Mouse (Mus musculus) neural tube, embryonic 14.5 days (tissue): ENCODE results near the gene Me3. TPM values are rescaled to one million over a fixed set of nuclear protein-coding genes. Genes with fewer than 3 reads are reported as not detected.
A peak's percentile ranks its signal among the peaks of the same experiment; 100 is the strongest.

Experiments used
- ATAC-seq: fragments of 200-750 bp; cut with Nextera tagmentation; 2 replicates; pipeline ENCODE4 v1.8.0; 2017; ENCODE audit warnings: low read depth, mild to moderate bottlenecking, moderate TSS enrichment, moderate library complexity
- H3K27ac ChIP-seq: fragments of 300-500 bp; sonication (generic); 2 replicates; pipeline ENCODE4 v1.5.1; 2014; ENCODE audit warnings: low read depth, mild to moderate bottlenecking, control low read depth, low read length, moderate library complexity, mixed read lengths
- H3K27me3 ChIP-seq: fragments of 300-500 bp; sonication (generic); 2 replicates; pipeline ENCODE4 v1.6.1; 2014; ENCODE audit warnings: low read length; ENCODE audit not compliant: control insufficient read depth, insufficient read depth
- H3K36me3 ChIP-seq: fragments of 300-500 bp; sonication (generic); 2 replicates; pipeline ENCODE4 v1.6.1; 2014; ENCODE audit warnings: low read length, mixed read lengths; ENCODE audit not compliant: control insufficient read depth, insufficient read depth
- H3K4me1 ChIP-seq: fragments of 300-500 bp; sonication (generic); 2 replicates; pipeline ENCODE4 v1.6.1; 2014; ENCODE audit warnings: low read length; ENCODE audit not compliant: control insufficient read depth, insufficient read depth
- H3K4me2 ChIP-seq: fragments of 300-500 bp; sonication (generic); 2 replicates; pipeline ENCODE4 v1.6.1; 2014; ENCODE audit warnings: mild to moderate bottlenecking, low read depth, low read length, control low read depth
- H3K4me3 ChIP-seq: fragments of 300-500 bp; sonication (generic); 2 replicates; pipeline ENCODE4 v1.5.1; 2014; ENCODE audit warnings: low read depth, low read length, control low read depth, mixed read lengths
- H3K9ac ChIP-seq: fragments of 300-500 bp; sonication (generic); replicated peaks from 2 replicates; pipeline ENCODE4 v1.6.1; 2014; ENCODE audit warnings: low read depth, mild to moderate bottlenecking, control low read depth, low read length, mixed read lengths
- H3K9me3 ChIP-seq: fragments of 300-500 bp; sonication (generic); 2 replicates; pipeline ENCODE4 v1.6.1; 2016; ENCODE audit warnings: low read length; ENCODE audit not compliant: control insufficient read depth
- WGBS: fragments of 180-500 bp; shearing (Covaris S2); extraction: QIAGEN DNeasy Blood & Tissue Kit; methylation state at CpG from one replicate; pipeline ENCODE4 v1.1.7; 2014; 5-methylcytosine and 5-hydroxymethylcytosine counted together
- polyA plus RNA-seq: library from polyadenylated mRNA; unstranded; fragments of >200 nt; fragmentation: Nextera tagmentation; extraction: Ambion mirVana; gene quantifications from 2 replicates; pipeline ENCODE4 v1.2.1, GENCODE M21; 2014

The Me3 gene
- polyA plus RNA-seq, 1 experiment from 2014 or later, result 17.8 TPM

GRCm38 (mm10) chr7:89710776-89711175, 78.6 kb downstream of the Me3 start:
- no peak overlapping the region for H3K4me3 ChIP-seq
- no peak for ATAC-seq
- H3K4me2 ChIP-seq, result no peak overlapping the region
- no peak overlapping the region for H3K9ac ChIP-seq
- no peaks in the 10 kb centered on the region for H3K4me1 ChIP-seq
- H3K27me3 ChIP-seq, result no peaks in the 10 kb centered on the region
- no peaks in the 10 kb centered on the region for H3K9me3 ChIP-seq
- 66% methylated on average over 2 of the region's 2 CpGs for WGBS
- no peaks in the 10 kb centered on the region for H3K36me3 ChIP-seq
- no peak overlapping the region for H3K27ac ChIP-seq

- no peaks in the 10 kb centered on the region for H3K9me3 ChIP-seq
- H3K27ac ChIP-seq, result no peak overlapping the region
- no peak overlapping the region for H3K4me3 ChIP-seq
- ATAC-seq, result no peak
- no peaks in the 10 kb centered on the region for H3K27me3 ChIP-seq
- no peak overlapping the region for H3K9ac ChIP-seq
- H3K4me2 ChIP-seq, result no peak overlapping the region
- H3K4me1 ChIP-seq, result no peaks in the 10 kb centered on the region
- H3K36me3 ChIP-seq, result no peaks in the 10 kb centered on the region
These were observed 80.9 kb downstream of the Me3 start for GRCm38 (mm10) chr7:89713059-89713458.

- H3K27me3 ChIP-seq, result no peaks in the 10 kb centered on the region
- H3K36me3 ChIP-seq, result no peaks in the 10 kb centered on the region
- 87% methylated on average over 3 of the region's 3 CpGs for WGBS
- no peak overlapping the region for H3K4me2 ChIP-seq
- no peak overlapping the region for H3K9ac ChIP-seq
- no peaks in the 10 kb centered on the region for H3K9me3 ChIP-seq
- H3K4me1 ChIP-seq, result no peaks in the 10 kb centered on the region
- no peak overlapping the region for H3K4me3 ChIP-seq
- no peak overlapping the region for H3K27ac ChIP-seq
- no peak for ATAC-seq
These were observed 84.0 kb downstream of the Me3 start for GRCm38 (mm10) chr7:89716226-89716625.

GRCm38 (mm10) chr7:89717521-89717920, 85.3 kb downstream of the Me3 start:
- Histone ChIP-seq H3K9ac (no peak overlapping the region), H3K27ac (no peak overlapping the region), H3K9me3 (no peaks in the 10 kb centered on the region), H3K36me3 (no peaks in the 10 kb centered on the region), H3K4me1 (no peaks in the 10 kb centered on the region), H3K27me3 (no peaks in the 10 kb centered on the region), H3K4me3 (no peak overlapping the region), H3K4me2 (no peak overlapping the region)
- ATAC-seq, result no peak
- 70% methylated on average over 2 of the region's 2 CpGs for WGBS

GRCm38 (mm10) chr7:89718264-89718663, 86.1 kb downstream of the Me3 start:
- 80% methylated on average over 2 of the region's 2 CpGs for WGBS
- ATAC-seq, result no peak
- Histone ChIP-seq H3K27ac (no peak overlapping the region), H3K4me1 (no peaks in the 10 kb centered on the region), H3K9me3 (no peaks in the 10 kb centered on the region), H3K27me3 (no peaks in the 10 kb centered on the region), H3K9ac (no peak overlapping the region), H3K4me2 (no peak overlapping the region), H3K4me3 (no peak overlapping the region), H3K36me3 (no peaks in the 10 kb centered on the region)

- ATAC-seq, result no peak
These were observed 88.1 kb downstream of the Me3 start for GRCm38 (mm10) chr7:89720256-89720655.

GRCm38 (mm10) chr7:89726712-89727111, 94.5 kb downstream of the Me3 start:
- Histone ChIP-seq H3K4me3 (no peak overlapping the region), H3K27me3 (no peaks in the 10 kb centered on the region), H3K4me1 (no peaks in the 10 kb centered on the region), H3K9ac (no peak overlapping the region), H3K36me3 (no peaks in the 10 kb centered on the region), H3K4me2 (no peak overlapping the region), H3K9me3 (no peaks in the 10 kb centered on the region), H3K27ac (no peak overlapping the region)
- WGBS, result 82% methylated on average over 3 of the region's 3 CpGs
- no peak for ATAC-seq

More at GRCm38 (mm10) chr7:89720256-89720655, 88.1 kb downstream of the Me3 start:
- no peak overlapping the region for H3K4me3 ChIP-seq
- H3K27ac ChIP-seq, result no peak overlapping the region
- H3K4me2 ChIP-seq, result no peak overlapping the region
- no peaks in the 10 kb centered on the region for H3K36me3 ChIP-seq
- no peak overlapping the region for H3K9ac ChIP-seq
- H3K9me3 ChIP-seq, result no peaks in the 10 kb centered on the region
- 90% methylated on average over 2 of the region's 2 CpGs for WGBS
- no peaks in the 10 kb centered on the region for H3K4me1 ChIP-seq
- H3K27me3 ChIP-seq, result no peaks in the 10 kb centered on the region

- H3K4me1 ChIP-seq, result no peaks in the 10 kb centered on the region
- no peak overlapping the region for H3K9ac ChIP-seq
- ATAC-seq, result no peak; the same call in 1 of the 2 replicates
- no peaks in the 10 kb centered on the region for H3K9me3 ChIP-seq
- H3K27me3 ChIP-seq, result no peaks in the 10 kb centered on the region
- H3K4me3 ChIP-seq, result no peak overlapping the region
- 90% methylated on average over 1 of the region's 1 CpGs for WGBS
- no peak overlapping the region for H3K4me2 ChIP-seq
- H3K27ac ChIP-seq, result no peak overlapping the region
- H3K36me3 ChIP-seq, result no peaks in the 10 kb centered on the region
These were observed 95.4 kb downstream of the Me3 start for GRCm38 (mm10) chr7:89727615-89728014.

GRCm38 (mm10) chr7:89728393-89728792, 96.2 kb downstream of the Me3 start:
- Histone ChIP-seq H3K4me2 (no peak overlapping the region), H3K4me1 (no peaks in the 10 kb centered on the region), H3K4me3 (no peak overlapping the region), H3K9ac (no peak overlapping the region), H3K27me3 (no peaks in the 10 kb centered on the region), H3K9me3 (no peaks in the 10 kb centered on the region), H3K36me3 (no peaks in the 10 kb centered on the region), H3K27ac (no peak overlapping the region)
- WGBS, result 86% methylated on average over 3 of the region's 3 CpGs
- ATAC-seq, result peak; percentile 56; the same call in 1 of the 2 replicates

- WGBS, result 78% methylated on average over 2 of the region's 2 CpGs
- ATAC-seq, result no peak
- Histone ChIP-seq H3K9ac (no peak overlapping the region), H3K27me3 (no peaks in the 10 kb centered on the region), H3K4me3 (no peak overlapping the region), H3K9me3 (no peaks in the 10 kb centered on the region), H3K36me3 (no peaks in the 10 kb centered on the region), H3K27ac (no peak overlapping the region), H3K4me2 (no peak overlapping the region), H3K4me1 (no peaks in the 10 kb centered on the region)
These were observed 98.3 kb downstream of the Me3 start for GRCm38 (mm10) chr7:89730514-89730913.
